Mouse (Mus musculus): ENCODE data around the gene Lama1.

Lama1 gene

DNA sequence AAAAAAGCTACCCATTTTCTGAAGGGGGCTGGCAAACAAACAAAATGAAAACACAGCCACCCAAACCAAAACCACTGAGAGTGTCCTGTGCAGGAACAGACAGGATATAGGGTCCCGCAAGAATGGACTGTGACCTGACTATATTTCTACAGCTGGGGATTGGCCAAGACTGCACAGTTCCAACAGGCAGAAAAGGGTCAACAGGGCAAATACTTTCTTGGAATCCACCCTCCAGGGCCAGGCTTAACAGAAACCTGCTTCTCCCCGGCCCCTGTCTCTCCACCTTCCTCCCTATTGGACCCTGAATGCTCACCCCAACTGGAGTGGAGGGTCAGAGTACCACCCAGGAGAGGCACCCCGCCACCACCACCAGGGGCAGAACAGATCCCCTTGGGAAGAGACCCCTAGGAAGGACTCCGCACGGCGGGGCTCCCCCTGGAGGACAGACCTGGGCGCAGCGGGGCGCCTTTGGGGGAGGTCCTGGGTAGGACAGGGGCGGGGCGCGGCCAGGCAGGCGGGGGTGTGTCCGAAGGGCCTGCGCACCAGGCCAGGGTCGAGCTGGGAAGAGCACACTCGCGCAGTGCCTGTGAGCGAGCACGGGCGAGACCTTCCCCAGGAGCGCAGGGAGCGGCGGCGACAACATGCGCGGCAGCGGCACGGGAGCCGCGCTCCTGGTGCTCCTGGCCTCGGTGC, at the start of gene Lama1:
Lama1 (plus strand) TSS at position 566 of the 693 bp plus-strand sequence.
- DNase-seq = peak; percentile 91

DNA sequence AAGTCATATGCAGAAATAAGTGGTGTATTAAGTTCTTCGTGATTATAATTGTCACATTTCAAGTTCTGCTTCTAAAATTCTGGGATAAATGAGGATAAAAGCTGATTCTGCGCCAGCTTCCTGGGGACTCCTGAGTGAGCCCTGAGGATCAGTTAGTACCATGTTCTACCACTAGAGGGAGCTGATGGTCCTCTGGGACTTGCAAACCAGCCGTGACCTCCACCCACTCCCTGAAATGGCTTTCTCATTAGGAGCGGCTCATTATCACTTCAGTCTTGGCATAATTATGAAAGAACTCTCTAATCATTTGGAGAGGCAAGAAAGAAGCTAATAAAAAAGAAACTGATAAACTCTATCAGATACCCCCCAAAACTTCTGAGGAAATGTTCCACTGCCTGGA, 45.6 kb upstream of the Lama1 start:
- peak; percentile 83 for DNase-seq

DNA sequence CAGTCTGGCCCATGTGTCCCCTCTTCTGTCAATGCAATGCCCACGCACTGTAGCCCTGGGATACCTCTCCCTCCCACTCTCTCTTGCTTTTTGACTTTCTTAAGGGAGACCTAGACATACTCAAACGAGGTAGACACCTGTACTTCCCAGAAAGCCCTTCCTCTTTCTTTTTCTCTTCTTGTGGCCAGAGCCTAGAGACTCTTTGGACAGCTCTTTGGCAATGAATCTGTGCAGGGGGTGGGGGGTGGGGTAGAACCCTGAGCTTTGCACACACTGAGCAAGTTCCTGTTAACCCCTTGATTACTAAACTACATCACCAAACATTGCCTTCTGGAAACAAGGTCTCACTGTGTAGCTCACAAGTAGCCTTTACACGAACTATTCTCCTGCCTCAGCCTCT, 32.8 kb upstream of the Lama1 start:
- DNase-seq = no peak

DNA sequence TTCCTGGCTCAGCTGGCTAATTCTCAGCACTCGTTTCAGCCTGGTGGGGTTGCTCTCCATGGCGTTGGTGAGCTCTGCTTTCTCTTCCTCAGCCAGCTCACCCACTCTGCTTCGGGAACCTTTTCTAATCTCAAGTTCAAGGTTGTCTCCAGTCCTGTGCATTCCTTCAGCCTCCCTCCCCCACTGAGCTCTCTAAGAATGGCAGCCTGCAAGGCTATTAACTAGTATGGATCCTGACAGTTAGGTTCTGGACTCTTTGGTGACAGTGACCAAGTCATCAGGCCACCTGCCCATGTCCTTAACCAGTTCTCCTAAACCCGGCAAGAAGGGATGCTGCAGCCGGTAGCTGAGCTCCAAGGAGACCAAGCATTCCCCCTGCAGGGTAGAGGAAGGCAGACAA, 30.1 kb upstream of the Lama1 start:
- no peak for DNase-seq

DNA sequence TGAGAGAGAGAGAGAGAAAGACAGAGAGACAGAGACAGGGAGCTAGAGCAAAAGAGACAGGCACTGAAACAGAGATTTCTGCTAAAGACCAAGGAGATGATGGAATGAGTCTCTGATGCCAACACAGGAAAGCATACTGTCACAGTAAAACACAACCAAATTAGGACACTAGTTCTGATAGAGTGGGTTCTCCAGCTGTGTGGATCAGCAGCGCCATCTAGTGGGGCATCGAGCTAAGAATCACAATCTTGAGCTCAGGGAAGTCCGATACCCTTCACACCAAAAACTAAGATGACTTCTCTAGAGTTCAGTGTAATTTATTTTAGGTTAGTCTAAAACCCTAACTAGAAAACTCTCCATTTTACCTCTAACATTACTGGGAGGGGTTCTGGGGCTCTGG, 29.1 kb upstream of the Lama1 start:
- peak; percentile 62 for DNase-seq

DNA sequence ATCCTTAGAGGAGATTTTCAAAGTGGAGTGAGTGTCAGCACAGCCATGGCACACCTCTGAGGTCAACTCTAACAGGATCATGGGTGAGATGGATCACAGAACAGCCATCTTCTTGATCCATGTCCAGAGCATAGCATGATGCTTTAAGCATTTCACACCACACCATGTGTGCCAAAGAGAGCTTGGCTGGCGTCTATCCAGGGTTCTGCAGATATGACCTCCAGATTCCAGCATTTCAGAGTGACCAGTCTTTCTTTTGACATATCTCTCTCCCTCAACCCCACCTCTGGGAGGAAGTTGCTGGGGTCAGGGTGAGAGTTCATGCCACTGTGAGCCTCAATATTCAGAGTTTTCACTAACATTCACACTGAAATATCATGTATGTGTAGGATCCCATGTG, 18.5 kb upstream of the Lama1 start:
- DNase-seq = no peak

DNA sequence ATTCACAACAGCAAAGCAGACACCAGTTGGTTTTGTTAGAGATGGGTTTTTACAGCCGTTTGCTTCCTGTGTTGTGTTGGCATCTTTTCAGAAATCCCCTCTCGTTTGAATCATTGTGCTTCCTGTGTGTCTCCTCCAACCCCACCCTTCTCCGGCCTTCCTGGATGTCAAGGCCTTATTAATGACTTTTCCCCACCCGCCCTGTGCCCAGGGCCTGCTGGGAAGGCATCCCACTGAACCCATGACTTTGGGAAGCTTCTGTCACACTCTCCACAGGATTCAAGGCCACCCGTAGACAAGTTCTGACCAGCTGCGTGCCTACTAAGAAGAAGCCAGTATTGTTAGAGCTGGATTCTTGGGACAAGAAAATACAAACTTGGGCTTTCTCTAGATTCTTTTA, 16.0 kb upstream of the Lama1 start:
- DNase-seq = no peak

DNA sequence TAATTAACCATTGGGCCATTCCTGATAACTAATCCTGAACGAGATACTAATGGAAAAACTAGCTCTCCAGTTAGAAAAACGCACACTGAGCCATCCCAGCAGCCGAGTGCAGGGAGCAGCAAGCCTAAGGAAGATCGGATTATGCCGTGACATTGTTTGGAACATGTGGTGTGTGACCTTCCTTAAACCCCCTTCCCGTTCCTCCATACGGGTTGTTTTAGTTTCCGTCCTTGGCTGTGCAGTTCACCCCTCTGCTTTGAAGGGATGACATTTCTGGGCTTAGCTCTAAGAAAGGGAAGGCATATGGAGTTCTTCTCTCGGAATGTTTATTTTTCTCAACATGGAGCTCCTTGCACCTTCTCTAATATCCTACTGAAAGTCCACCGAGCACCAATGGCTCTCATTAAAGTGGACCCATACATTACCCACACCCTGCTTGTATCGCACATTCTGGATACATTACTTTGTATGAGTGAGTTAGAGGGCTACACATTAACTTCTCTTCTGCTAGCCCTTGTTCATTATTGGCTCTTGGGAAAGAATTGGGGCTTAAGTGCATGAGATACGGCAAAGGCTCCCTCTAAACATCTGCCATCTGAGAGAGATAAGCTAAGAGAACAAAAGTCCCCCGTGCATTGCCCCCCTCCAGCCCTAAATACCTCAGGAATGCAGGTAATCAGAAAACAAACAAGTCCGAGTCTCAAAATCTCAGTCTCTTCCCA, 11.9 kb upstream of the Lama1 start:
- DNase-seq = no peak

DNA sequence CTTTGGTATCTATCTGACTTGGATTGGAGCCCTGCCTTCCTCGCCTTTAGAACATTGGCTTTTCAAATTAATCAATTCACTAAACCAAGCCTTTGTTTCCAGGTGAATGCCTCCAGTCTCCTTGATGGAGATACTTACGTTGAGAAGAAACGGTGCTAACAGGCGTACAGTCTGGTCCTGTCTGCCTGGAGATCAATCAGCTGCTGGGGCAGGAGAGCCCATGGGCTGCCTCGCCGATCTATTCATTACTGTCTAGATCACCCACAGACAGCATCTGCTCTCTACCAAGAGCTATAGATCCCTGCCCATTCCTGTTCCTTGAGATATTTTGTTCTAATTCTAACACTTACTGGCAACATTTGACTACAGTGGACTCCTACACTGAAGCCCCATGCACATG, 9.6 kb upstream of the Lama1 start:
- DNase-seq = no peak

DNA sequence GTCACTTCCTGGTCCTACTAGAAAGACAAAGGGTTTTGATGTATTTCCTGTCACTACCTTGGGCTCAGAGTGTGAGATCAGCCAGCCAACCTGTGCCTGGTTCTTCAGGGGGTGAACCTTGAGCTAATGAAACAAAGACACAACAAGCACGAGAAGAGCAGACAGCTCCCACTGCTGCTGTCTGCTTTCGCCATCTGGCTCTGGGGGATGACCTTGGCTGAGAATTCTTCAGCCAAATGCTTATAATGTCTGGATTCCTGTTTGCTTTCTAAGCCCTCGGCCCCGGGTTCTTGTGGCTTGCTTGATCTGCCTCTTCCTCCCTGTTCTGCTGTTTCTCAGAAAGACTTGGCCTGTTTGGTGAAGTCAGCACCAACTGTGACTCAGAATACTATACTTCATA, 6.4 kb upstream of the Lama1 start:
- DNase-seq = no peak

DNA sequence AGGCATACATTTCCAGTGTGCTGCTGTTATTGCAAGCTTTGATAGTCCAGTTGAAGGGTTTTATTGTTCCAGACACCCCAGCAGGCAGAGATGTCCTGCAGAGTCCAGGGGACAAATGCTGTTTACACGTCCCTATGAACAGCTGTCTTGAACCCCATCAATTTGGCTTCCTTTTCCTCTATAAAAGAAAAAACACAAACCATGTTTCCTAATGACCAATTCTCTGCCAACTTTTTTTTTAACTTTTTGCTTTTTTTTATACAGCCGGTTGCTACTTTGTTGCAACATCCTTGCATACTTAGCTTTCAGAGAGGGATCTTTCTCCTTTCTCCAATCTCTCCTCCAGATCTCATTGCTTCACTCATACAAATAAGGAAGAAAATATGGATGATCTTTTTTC, 4.4 kb upstream of the Lama1 start:
- DNase-seq = no peak

DNA sequence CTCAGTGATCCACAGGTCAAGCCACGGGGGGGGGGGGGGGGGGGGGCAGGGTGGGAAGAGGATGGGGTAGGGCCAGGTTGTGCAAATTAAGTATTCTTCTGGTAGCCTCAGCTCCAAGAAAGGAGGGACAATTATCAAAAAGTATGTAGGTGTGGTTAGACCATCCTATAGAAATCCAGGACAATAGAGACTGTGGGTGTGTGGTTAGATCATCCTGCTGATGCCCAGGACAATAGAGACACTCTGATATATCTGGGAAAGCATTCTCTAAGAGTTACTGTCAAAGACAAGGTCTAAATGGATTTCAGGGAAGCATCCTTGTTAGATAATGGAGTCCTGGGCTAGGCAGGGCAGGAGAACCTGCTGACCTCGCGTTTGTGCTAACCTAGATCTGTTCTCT, 3.2 kb upstream of the Lama1 start:
- no peak for DNase-seq

DNA sequence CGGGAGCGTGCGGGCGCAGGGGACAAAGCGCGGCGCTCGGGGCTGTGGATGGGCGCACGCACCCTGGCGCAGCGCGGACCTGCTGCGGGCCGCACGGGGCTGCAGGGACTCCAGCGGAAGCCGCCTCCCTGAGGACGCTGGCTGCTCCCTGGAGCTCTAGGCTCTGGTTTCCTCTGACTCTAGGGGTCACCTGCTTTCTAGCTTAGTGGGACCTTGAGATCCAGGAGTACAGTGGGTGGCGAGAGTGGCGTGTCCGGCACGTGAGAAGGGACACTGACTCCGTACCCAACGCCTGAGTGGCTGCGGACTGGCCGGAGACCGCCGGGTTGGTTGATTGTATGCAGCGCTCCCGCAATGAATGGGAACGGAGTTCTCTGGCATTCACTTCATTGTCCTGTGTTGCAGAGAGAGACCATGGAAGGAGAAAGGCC, 417 bp downstream of the Lama1 start:
- DNase-seq = no peak

DNA sequence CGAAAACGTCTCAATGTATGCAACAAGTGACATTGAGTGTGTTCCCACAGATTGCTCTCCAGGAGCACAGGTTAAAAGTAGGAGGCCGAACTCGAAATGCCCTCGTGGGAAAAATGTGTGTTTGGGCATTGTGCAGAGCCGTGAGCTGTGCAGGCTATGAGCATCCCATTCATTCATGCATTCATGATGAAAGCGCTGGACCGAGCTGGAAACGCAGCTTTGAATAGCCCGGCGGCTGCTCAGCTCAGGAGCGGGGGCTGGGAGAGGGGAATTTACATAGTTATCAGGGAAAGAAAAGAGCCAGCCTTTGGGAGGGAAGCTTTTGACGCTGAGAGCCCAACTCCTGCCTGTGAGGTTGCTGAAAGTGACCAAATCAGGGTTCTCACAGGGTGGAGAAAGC, 1.2 kb downstream of the Lama1 start:
- DNase-seq = peak; percentile 35

DNA sequence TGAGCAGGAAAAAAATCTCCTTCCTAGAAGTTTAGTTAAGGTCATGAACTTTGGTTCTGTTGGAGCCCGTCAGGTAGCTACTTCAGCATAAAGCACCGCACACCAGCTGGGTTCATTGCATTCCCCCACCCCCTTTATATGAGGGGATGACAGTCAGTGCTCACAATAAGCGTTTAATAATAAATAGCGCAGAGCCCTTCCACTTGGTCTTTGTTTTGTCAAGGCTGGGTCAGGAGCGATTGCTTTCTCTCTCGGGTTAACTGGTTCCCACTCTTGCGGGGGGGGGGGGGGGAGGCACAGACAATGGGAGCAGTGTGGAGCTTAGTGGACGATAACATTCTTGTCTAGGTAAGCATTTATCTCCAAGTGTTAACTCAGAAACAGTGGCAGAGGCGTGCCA, 4.7 kb downstream of the Lama1 start:
- DNase-seq = no peak

DNA sequence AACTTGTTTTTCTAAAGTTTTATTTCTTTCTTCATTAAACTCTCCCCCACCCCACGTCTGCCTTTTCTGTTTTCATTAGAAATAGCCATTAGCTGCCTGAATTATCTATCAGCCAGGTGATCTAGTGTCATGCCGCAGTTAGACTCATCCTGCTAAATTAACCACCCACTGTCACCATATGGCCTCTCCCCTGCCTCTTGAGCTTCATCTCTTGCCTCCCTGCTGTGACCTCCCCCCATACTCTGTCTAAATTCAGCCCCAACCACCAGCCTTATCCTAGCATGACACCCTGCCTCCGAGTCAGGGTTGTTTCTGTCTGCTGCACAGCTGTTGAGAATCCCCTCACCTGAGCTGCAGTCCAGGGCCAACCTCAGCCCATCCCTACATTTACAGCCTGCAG, 5.9 kb downstream of the Lama1 start:
- no peak for DNase-seq

DNA sequence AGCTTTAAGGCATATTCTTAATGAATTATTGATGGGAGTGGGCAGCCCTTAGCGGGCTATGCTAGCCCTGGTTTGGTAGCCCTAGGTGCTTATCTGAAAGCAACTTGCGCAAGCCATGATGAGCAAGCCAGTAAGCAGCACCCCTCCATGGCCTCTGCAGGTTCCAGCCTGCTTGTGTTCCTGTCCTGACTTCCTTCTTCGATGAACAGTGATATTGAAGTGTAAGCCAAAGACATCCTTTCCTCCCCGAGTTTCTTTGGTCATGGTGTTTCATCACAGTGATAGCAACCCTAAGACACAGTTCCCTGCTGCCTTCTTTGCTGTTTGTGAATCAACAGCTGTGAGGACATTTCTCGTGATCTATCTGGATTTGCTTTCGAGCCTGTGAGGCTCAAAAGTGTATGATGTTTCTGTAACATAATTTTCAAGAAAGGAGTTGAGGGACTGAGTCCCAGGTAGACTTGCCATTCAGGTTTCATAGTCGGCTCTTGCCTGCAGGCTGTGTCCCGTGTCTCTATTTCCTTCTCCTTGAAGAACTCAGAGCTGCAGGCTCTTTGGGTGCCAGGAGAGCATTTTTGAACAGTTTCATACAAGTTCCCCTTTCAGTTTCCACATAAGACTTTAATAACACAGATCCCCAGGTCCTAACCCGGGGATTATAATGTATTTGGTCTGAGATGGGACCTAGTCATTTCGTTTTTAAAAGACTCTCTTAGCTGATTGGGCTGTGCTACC, 8.1 kb downstream of the Lama1 start:
- no peak for DNase-seq

DNA sequence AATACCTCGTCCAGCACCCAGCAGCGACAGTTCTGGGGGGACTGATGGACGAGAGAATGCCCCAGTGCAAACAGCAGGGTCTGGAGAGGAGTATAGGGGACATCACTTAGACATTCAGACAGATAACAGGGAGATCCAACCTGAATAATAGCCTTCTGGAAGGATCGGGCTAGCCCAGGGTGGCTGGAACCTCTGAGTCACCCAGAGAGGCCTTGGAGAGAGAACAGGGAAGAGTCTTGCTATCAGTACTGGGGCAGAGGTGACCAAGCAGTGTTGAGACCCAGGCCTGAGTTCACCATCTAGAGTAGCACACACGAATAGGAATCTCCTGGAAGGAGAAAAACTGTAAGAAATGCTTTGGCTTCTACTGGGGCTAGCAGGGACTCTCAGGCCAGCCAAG, 9.3 kb downstream of the Lama1 start:
- no peak for DNase-seq

DNA sequence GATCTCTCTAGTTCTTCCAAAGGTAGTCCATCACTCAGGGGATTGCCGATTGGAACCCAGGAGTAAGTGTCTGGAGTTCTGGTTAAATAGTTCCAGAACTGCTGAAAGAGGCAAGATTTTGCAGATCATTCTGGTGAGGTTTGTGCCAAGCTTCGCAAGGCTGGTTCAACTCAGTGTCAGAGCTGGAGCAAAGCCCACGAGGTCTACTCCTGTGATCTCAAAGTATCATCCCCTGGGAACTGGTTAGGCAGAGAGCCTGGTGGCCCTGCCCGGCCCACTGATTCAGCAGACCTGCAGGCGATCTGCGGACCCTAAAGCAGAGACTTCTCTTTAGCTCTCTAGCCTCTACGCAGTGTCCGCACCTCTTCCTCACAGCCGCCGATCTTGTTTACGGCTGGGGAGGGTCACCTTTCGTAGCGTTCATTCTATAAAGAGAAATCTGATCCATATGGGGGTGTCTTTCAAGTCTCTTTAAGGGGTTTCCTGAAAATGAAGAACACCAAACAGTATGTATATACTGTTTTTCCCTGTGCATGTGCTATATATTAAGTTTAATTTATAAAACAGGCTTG, 10.8 kb downstream of the Lama1 start:
- peak; percentile 78 for DNase-seq

DNA sequence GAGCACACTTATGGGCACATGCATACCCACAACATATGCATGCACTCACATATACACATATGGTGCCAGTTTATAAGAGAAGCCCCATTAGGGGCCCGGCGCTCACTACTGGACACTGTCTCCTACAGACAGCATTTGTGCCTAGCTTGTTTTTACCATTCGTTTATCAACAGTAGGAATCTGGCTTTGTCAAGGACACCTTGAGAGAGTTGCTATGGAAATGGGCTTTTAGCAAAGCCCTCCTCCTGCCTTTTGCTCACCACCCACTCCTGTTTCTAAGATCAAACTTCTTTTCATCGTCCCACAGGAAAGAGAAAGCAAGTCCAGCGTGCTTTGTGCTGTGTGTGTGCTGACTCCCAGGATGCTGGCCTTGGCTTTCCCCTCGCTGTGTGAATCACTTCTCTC, 13.3 kb downstream of the Lama1 start:
- DNase-seq = no peak

DNA sequence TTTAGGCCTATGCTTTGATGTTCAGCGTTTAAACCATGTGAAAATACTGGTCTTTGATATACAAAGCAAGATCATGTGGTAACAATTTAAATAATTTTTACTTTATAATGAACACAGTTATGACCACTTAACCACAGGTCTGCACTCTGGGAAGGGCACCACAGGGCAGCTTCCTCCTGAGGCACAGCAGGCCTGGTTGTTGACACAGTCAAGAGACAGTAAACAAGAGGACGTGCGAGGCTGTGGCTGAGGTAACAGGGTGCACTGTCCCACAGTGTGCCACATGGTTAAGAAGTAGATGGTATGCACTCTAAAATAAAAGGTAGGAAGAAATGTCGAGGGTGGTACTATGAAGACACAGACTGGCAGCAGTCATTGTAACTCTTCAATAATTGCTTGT, 14.3 kb downstream of the Lama1 start:
- no peak for DNase-seq

DNA sequence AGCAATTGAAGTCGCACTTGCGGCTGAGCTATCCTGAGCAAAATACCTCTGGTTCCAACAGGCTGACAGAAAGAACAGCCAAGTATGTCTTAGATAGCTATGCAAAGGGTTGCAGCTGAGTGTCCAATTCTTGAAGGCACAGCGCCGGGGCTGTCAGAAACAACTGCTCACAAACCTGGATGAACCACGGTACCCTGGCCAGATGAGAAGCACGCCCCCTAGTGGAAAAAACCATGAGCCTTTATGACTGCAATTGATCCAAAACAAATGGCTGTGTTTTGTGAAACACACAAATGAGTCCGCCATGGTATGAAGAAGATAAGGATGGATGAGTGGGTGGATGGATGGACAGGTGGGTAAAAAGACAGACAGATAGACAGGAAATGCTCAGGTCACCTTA, 15.9 kb downstream of the Lama1 start:
- DNase-seq = no peak

DNA sequence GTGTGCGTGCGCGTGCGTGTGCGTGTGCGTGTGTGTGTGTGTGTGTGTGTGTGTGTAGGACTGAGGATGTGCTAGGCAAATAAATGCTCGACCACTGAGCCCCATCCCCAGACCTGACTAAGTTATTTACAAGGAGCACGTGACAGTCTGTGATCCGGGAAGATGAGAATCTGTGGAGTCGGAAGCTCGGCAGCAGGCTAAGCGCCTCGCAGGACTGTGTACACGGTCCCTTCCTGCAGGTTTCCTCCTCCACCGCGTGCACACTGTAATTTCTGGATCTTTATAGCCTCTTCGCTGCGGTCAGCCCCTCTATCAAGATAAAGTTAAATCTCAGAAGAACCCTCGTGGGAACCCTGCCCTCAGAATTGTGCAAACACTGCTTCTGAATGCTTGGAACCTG, 18.4 kb downstream of the Lama1 start:
- no peak for DNase-seq

DNA sequence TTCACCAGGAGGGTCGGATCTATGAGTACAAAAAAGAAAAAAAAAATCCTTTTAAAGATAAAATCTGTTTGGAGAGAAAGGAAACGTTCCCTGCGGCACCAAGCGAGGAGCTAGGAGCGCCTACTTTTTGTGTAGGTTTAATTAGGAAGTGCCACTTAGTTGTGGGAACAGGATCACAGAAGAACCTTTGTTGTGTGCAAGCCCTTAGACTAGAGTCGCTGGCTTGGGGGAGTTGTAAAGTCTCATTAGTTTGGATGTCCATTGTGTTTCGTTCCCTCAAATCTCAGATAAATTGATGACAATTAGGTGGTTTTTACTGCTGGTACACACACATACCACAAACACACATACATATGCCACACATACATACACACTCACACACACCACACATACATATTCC, 25.0 kb downstream of the Lama1 start:
- no peak for DNase-seq

Measured in kidney, postnatal 14 days (tissue).